Mouse (Mus musculus): Measurements from ENCODE around the gene Snx21. TPM values are rescaled to one million over a fixed set of nuclear protein-coding genes. Genes with fewer than 3 reads are reported as not detected.

Gene Snx21
- polyA plus RNA-seq, 1 experiment from 2014 or later: 9.9 TPM

GRCm38 (mm10) chr2:164805332-164805718 is 19.7 kb downstream of the Snx21 start:
- DNase-seq (ENCODE audit: low spot score) (no peak), ATAC-seq (ENCODE audit: insufficient number of reproducible peaks, low FRiP score, low TSS enrichment, low read depth) (0 out of 2 replicates have a peak, but pooled peaks have one; percentile 18)
- Histone ChIP-seq H3K4me2 (ENCODE audit: low read depth, severe bottlenecking) (peak overlapping the region; percentile 84), H3K27me3 (ENCODE audit: control insufficient read depth, insufficient read depth, low read length) (no peaks in the 10 kb centered on the region), H3K36me3 (ENCODE audit: control insufficient read depth, insufficient read depth, low read length) (peaks cover 5% of the 10 kb centered on the region; the same call in 1 of the 2 replicates), H3K27ac (replicated peaks; ENCODE audit: low read depth, low read length) (no peak overlapping the region), H3K4me1 (ENCODE audit: control insufficient read depth, insufficient read depth, low read length) (peaks cover 4% of the 10 kb centered on the region), H3K4me3 (ENCODE audit: low read depth, low read length) (peak overlapping the region; percentile 86), H3K9me3 (ENCODE audit: control insufficient read depth, low read length) (no peaks in the 10 kb centered on the region), H3K9ac (ENCODE audit: low read length) (peak overlapping the region; percentile 56)
- WGBS: 1% methylated on average over 21 of the region's 21 CpGs

- DNase-seq (ENCODE audit: low spot score) (no peak), ATAC-seq (ENCODE audit: insufficient number of reproducible peaks, low FRiP score, low TSS enrichment, low read depth) (no peak)
- Histone ChIP-seq H3K27me3 (ENCODE audit: control insufficient read depth, insufficient read depth, low read length) (no peaks in the 10 kb centered on the region), H3K36me3 (ENCODE audit: control insufficient read depth, insufficient read depth, low read length) (no peaks in the 10 kb centered on the region), H3K9me3 (ENCODE audit: control insufficient read depth, low read length) (no peaks in the 10 kb centered on the region), H3K4me1 (ENCODE audit: control insufficient read depth, insufficient read depth, low read length) (peaks cover 4% of the 10 kb centered on the region), H3K4me2 (ENCODE audit: low read depth, severe bottlenecking) (no peak overlapping the region), H3K9ac (ENCODE audit: low read length) (no peak overlapping the region), H3K4me3 (ENCODE audit: low read depth, low read length) (no peak overlapping the region), H3K27ac (replicated peaks; ENCODE audit: low read depth, low read length) (no peak overlapping the region)
- WGBS: 82% methylated on average over 7 of the region's 7 CpGs
These were observed 21.0 kb downstream of the Snx21 start for GRCm38 (mm10) chr2:164806614-164807013.

- Histone ChIP-seq H3K27me3 (ENCODE audit: control insufficient read depth, insufficient read depth, low read length) (no peaks in the 10 kb centered on the region), H3K4me1 (ENCODE audit: control insufficient read depth, insufficient read depth, low read length) (no peaks in the 10 kb centered on the region), H3K4me3 (ENCODE audit: low read depth, low read length) (no peak overlapping the region), H3K9me3 (ENCODE audit: control insufficient read depth, low read length) (no peaks in the 10 kb centered on the region), H3K4me2 (ENCODE audit: low read depth, severe bottlenecking) (no peak overlapping the region), H3K9ac (ENCODE audit: low read length) (no peak overlapping the region), H3K36me3 (ENCODE audit: control insufficient read depth, insufficient read depth, low read length) (no peaks in the 10 kb centered on the region), H3K27ac (replicated peaks; ENCODE audit: low read depth, low read length) (no peak overlapping the region)
- ATAC-seq (ENCODE audit: insufficient number of reproducible peaks, low FRiP score, low TSS enrichment, low read depth) (no peak), DNase-seq (ENCODE audit: low spot score) (no peak)
- WGBS: 74% methylated on average over 2 of the region's 2 CpGs
These were observed 27.9 kb downstream of the Snx21 start for GRCm38 (mm10) chr2:164813557-164813956.

DNA sequence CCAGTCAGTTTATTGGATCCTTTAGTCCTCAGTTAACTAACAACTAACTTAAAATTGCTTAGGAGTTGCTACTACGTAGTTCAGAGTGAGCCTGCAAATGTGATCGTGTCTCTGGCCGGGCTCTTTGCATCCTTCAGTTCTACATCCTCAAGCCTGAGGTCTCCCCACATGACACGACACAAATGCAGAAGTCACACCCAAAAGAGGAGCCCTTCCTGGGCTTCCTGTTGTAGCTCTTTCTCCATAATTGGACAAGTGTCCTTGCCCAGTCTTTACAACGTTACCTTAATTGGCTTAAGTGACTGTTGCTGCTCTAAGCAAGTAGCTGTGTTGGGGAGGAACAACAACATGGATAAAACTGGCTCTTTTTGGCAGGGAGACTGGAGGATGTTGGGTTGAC is 29.7 kb downstream of the Snx21 start:
- no peak overlapping the region for H3K9ac ChIP-seq (ENCODE audit: low read length)
- H3K4me1 ChIP-seq (ENCODE audit: control insufficient read depth, insufficient read depth, low read length): no peaks in the 10 kb centered on the region
- DNase-seq (ENCODE audit: low spot score) (no peak), ATAC-seq (ENCODE audit: insufficient number of reproducible peaks, low FRiP score, low TSS enrichment, low read depth) (no peak)
- H3K4me2 ChIP-seq (ENCODE audit: low read depth, severe bottlenecking): no peak overlapping the region
- WGBS: 86% methylated on average over 5 of the region's 5 CpGs
- no peak overlapping the region for H3K4me3 ChIP-seq (ENCODE audit: low read depth, low read length)
- no peaks in the 10 kb centered on the region for H3K27me3 ChIP-seq (ENCODE audit: control insufficient read depth, insufficient read depth, low read length)
- no peaks in the 10 kb centered on the region for H3K9me3 ChIP-seq (ENCODE audit: control insufficient read depth, low read length)
- no peak overlapping the region for H3K27ac ChIP-seq (replicated peaks; ENCODE audit: low read depth, low read length)
- peaks cover 1% of the 10 kb centered on the region; the same call in 1 of the 2 replicates for H3K36me3 ChIP-seq (ENCODE audit: control insufficient read depth, insufficient read depth, low read length)

DNA sequence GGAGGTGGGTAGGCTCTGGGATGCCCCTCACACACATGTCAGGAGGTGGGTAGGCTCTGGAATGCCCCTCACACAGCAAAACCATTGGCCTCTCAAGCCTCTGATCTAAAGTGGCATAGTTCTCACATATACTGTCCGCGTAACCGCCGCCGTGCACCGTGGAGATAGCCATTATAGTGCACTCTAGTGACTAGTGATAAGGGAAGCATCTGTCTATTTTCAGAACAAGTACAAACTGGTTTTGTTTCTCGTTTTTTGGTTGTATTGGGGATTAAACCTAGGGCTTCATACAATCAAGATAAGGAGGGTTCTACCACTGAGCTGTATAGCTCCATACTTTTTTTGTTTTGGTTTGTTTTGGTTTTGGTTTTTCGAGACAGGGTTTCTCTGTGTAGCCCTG is 30.2 kb downstream of the Snx21 start:
- no peaks in the 10 kb centered on the region for H3K4me1 ChIP-seq (ENCODE audit: control insufficient read depth, insufficient read depth, low read length)
- H3K9ac ChIP-seq (ENCODE audit: low read length): no peak overlapping the region
- ATAC-seq (ENCODE audit: insufficient number of reproducible peaks, low FRiP score, low TSS enrichment, low read depth): no peak
- no peak overlapping the region for H3K27ac ChIP-seq (replicated peaks; ENCODE audit: low read depth, low read length)
- no peak overlapping the region for H3K4me3 ChIP-seq (ENCODE audit: low read depth, low read length)
- no peaks in the 10 kb centered on the region for H3K9me3 ChIP-seq (ENCODE audit: control insufficient read depth, low read length)
- 93% methylated on average over 8 of the region's 8 CpGs for WGBS
- no peak for DNase-seq (ENCODE audit: low spot score)
- peaks cover 4% of the 10 kb centered on the region; the same call in 1 of the 2 replicates for H3K36me3 ChIP-seq (ENCODE audit: control insufficient read depth, insufficient read depth, low read length)
- H3K27me3 ChIP-seq (ENCODE audit: control insufficient read depth, insufficient read depth, low read length): no peaks in the 10 kb centered on the region
- H3K4me2 ChIP-seq (ENCODE audit: low read depth, severe bottlenecking): no peak overlapping the region

DNA sequence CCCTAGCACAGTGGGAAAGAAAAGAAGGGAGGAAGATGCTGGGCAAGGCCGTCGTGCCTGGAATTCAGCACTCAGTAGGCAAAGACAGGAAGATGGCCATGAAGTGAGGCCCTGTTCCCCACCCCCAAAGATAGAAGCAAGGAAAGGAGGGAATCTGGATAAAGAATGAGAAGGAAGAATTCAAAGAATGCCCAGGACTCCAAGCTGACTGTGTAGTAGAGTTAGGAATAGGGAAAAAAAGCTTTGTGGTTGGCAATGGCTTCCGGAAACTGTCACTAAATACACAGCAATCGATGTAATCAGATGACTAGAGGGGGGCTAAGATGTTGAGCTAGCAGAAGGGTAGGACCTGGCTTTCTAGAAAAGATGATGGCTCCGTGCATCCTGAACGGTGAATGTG is 31.6 kb downstream of the Snx21 start:
- 93% methylated on average over 6 of the region's 6 CpGs for WGBS
- ATAC-seq (ENCODE audit: insufficient number of reproducible peaks, low FRiP score, low TSS enrichment, low read depth) (no peak), DNase-seq (ENCODE audit: low spot score) (no peak)
- Histone ChIP-seq H3K27me3 (ENCODE audit: control insufficient read depth, insufficient read depth, low read length) (no peaks in the 10 kb centered on the region), H3K4me3 (ENCODE audit: low read depth, low read length) (no peak overlapping the region), H3K4me1 (ENCODE audit: control insufficient read depth, insufficient read depth, low read length) (no peaks in the 10 kb centered on the region), H3K27ac (replicated peaks; ENCODE audit: low read depth, low read length) (no peak overlapping the region), H3K4me2 (ENCODE audit: low read depth, severe bottlenecking) (no peak overlapping the region), H3K36me3 (ENCODE audit: control insufficient read depth, insufficient read depth, low read length) (peaks cover 4% of the 10 kb centered on the region; the same call in 1 of the 2 replicates), H3K9me3 (ENCODE audit: control insufficient read depth, low read length) (no peaks in the 10 kb centered on the region), H3K9ac (ENCODE audit: low read length) (no peak overlapping the region)

GRCm38 (mm10) chr2:164817703-164818102 is 32.1 kb downstream of the Snx21 start:
- no peak overlapping the region for H3K4me2 ChIP-seq (ENCODE audit: low read depth, severe bottlenecking)
- 82% methylated on average over 5 of the region's 5 CpGs for WGBS
- H3K27me3 ChIP-seq (ENCODE audit: control insufficient read depth, insufficient read depth, low read length): no peaks in the 10 kb centered on the region
- no peak overlapping the region for H3K4me3 ChIP-seq (ENCODE audit: low read depth, low read length)
- H3K9ac ChIP-seq (ENCODE audit: low read length): no peak overlapping the region
- no peak for DNase-seq (ENCODE audit: low spot score)
- no peaks in the 10 kb centered on the region for H3K9me3 ChIP-seq (ENCODE audit: control insufficient read depth, low read length)
- H3K27ac ChIP-seq (replicated peaks; ENCODE audit: low read depth, low read length): no peak overlapping the region
- no peaks in the 10 kb centered on the region for H3K4me1 ChIP-seq (ENCODE audit: control insufficient read depth, insufficient read depth, low read length)
- ATAC-seq (ENCODE audit: insufficient number of reproducible peaks, low FRiP score, low TSS enrichment, low read depth): no peak
- peaks cover 4% of the 10 kb centered on the region; the same call in 1 of the 2 replicates for H3K36me3 ChIP-seq (ENCODE audit: control insufficient read depth, insufficient read depth, low read length)

- H3K4me1 ChIP-seq (ENCODE audit: control insufficient read depth, insufficient read depth, low read length): 0 out of 2 replicates have a peak, but pooled peaks cover 2% of the 10 kb centered on the region
- no peak for DNase-seq (ENCODE audit: low spot score)
- ATAC-seq (ENCODE audit: insufficient number of reproducible peaks, low FRiP score, low TSS enrichment, low read depth): no peak
- peaks cover 10% of the 10 kb centered on the region; the same call in 1 of the 2 replicates for H3K36me3 ChIP-seq (ENCODE audit: control insufficient read depth, insufficient read depth, low read length)
- H3K27ac ChIP-seq (replicated peaks; ENCODE audit: low read depth, low read length): no peak overlapping the region
- H3K4me2 ChIP-seq (ENCODE audit: low read depth, severe bottlenecking): no peak overlapping the region
- no peak overlapping the region for H3K9ac ChIP-seq (ENCODE audit: low read length)
- no peaks in the 10 kb centered on the region for H3K9me3 ChIP-seq (ENCODE audit: control insufficient read depth, low read length)
- WGBS: 86% methylated on average over 6 of the region's 6 CpGs
- H3K27me3 ChIP-seq (ENCODE audit: control insufficient read depth, insufficient read depth, low read length): no peaks in the 10 kb centered on the region
- no peak overlapping the region for H3K4me3 ChIP-seq (ENCODE audit: low read depth, low read length)
These were observed 35.4 kb downstream of the Snx21 start for GRCm38 (mm10) chr2:164821060-164821459.

DNA sequence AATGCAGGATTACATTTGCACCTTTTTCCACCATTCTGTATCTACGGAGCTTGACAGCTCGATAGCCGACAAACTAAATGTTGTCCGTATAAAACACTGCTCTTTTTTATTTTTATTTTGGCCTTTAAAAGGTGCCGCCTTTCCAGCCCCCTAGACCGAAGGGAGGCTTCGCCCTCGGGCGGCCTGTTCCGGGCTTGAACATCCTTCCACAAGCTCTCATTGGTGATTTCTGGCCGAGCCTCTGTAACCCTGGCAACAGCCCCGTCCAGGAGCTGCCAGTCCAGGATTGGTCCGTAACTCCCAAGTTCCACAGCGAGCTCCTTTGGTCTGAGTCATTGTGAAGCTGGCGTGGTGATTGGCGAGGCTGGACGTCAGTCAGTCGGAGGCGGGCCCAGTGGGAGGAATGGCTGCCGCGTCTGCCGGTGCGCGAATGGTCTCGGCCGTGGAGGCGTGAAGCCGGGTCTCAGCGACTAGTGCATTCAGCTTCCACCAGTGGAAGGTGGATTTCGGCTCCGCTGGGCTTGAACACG is 37.1 kb downstream of the Snx21 start, which contains the start of gene Zswim1:
Zswim1 (plus strand) TSS at position 51 of the 530 bp plus-strand sequence.
- Histone ChIP-seq H3K4me3 (ENCODE audit: low read depth, low read length) (peak within 1 kb of the TSS; percentile 64), H3K9ac (ENCODE audit: low read length) (peak within 1 kb of the TSS; percentile 60), H3K9me3 (ENCODE audit: control insufficient read depth, low read length) (no peaks in the 10 kb centered on the region), H3K27ac (replicated peaks; ENCODE audit: low read depth, low read length) (0 out of 2 replicates have a peak within 1 kb of the TSS, but pooled peaks have one; percentile 23), H3K4me1 (ENCODE audit: control insufficient read depth, insufficient read depth, low read length) (0 out of 2 replicates have a peak, but pooled peaks cover 2% of the 10 kb centered on the region), H3K4me2 (ENCODE audit: low read depth, severe bottlenecking) (peak within 1 kb of the TSS; percentile 54), H3K36me3 (ENCODE audit: control insufficient read depth, insufficient read depth, low read length) (peaks cover 16% of the 10 kb centered on the region; the same call in 1 of the 2 replicates), H3K27me3 (ENCODE audit: control insufficient read depth, insufficient read depth, low read length) (no peaks in the 10 kb centered on the region)
- 1% methylated on average over 32 of the region's 32 CpGs for WGBS
- peak; percentile 100 for DNase-seq (ENCODE audit: low spot score)
- ATAC-seq (ENCODE audit: insufficient number of reproducible peaks, low FRiP score, low TSS enrichment, low read depth): peak; percentile 100

Data from limb, embryonic 11.5 days (tissue).